8 mouse cellular contexts compared by ENCODE assay signal in the genomic region with DNA sequence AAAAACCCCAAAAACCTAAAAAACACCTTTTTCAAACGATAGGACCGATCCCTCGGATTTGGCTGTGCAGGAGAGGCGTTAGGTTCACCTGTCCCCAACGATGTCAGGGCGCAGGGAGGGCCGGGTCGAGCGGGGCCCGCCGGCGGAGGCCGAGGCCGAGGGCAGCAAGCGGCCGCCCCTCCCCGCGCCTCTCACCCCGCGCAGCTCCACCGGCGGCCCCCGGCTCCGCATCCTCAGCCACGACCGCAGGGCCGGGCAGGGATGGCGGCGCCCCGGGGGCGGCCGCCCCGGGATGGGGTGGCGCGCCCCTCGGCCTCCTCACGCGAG. TPM values are rescaled to one million over a fixed set of nuclear protein-coding genes. Genes with fewer than 3 reads are reported as not detected.
DNase-seq lines count a peak whose midpoint lies in the region; ATAC-seq and TF ChIP-seq lines count a peak whose summit lies in the region.

No protein-coding gene starts in this region.

- ATAC-seq in forebrain, embryonic 14.5 days: peak; percentile 70
- ATAC-seq in liver, embryonic 16.5 days (ENCODE audit: low read depth): peak; percentile 65

- H3K4me3 ChIP-seq in heart, adult 2 months: peak overlapping the region; percentile 56
- peak overlapping the region; percentile 64 to 77 (median 77) for H3K4me3 ChIP-seq in CH12.LX (replicated peaks in 1 of 3; ENCODE audit: low read depth in 2 of 3, low read length in 2 of 3, poor library complexity in 1 of 3)
- H3K4me3 ChIP-seq in forebrain, embryonic 14.5 days (ENCODE audit: low read depth, low read length): peak overlapping the region; percentile 91
- peak overlapping the region; percentile 85 for H3K4me3 ChIP-seq in liver, embryonic 16.5 days (ENCODE audit: low read depth, low read length)

- in situ Hi-C loops in CH12.LX (cut with MboI; ENCODE audit: low pct_ligation_motif_present, low pct_unique_long_range_greater_than_20kb, low sequenced_read_pairs): no loop called here

- no peaks in the 10 kb centered on the region for H3K9me3 ChIP-seq in CH12.LX (replicated peaks; ENCODE audit: low read length)
- H3K9me3 ChIP-seq in forebrain, embryonic 14.5 days (replicated peaks; ENCODE audit: control insufficient read depth, low read length): no peaks in the 10 kb centered on the region
- H3K9me3 ChIP-seq in liver, embryonic 16.5 days (replicated peaks; ENCODE audit: control insufficient read depth, low read length): no peaks in the 10 kb centered on the region

- TF ChIP-seq RAD21 in CH12.LX (IDR thresholded peaks at IDR 0.05; ENCODE audit: low read depth, low read length): no peak

- no peak for TF ChIP-seq CTCF in heart, adult 2 months (IDR thresholded peaks at IDR 0.05)
- no peak for TF ChIP-seq CTCF in CH12.LX (conservative IDR thresholded peaks at IDR 0.05 in 1 of 2, IDR thresholded peaks at IDR 0.05 in 1 of 2; ENCODE audit: low read depth in 2 of 2, low read length in 2 of 2)

- DNase-seq in heart, adult 2 months: no peak
- no peak for DNase-seq in heart, adult 9 months (ENCODE audit: low spot score in 2 of 2)
- no peak for DNase-seq in CH12.LX (ENCODE audit: extremely low read depth)
- DNase-seq in forebrain, embryonic 14.5 days (ENCODE audit: low spot score): no peak
- no peak for DNase-seq in T-cell, adult 2 months (ENCODE audit: low spot score)
- DNase-seq in gastrocnemius, postnatal 25 days: no peak
- no peak for DNase-seq in frontal cortex, postnatal 14 days (ENCODE audit: low spot score in 2 of 2)

- H3K27ac ChIP-seq in heart, adult 2 months: peak overlapping the region; percentile 95
- H3K27ac ChIP-seq in CH12.LX (ENCODE audit: insufficient read depth, low read depth): no peak overlapping the region
- peak overlapping the region; percentile 93; the same call in 1 of the 2 replicates for H3K27ac ChIP-seq in forebrain, embryonic 14.5 days (ENCODE audit: low read depth, low read length)
- peak overlapping the region; percentile 78 for H3K27ac ChIP-seq in liver, embryonic 16.5 days (ENCODE audit: low read length)

- dilution Hi-C loops in CH12.LX (cut with MboI; ENCODE audit: extremely low pct_ligation_motif_present, extremely low pct_unique_long_range_greater_than_20kb, low sequenced_read_pairs): no loop called here

- TF ChIP-seq EP300 in heart, adult 2 months (IDR thresholded peaks at IDR 0.05; ENCODE audit: insufficient read depth, low read depth, low read length): no peak
- TF ChIP-seq EP300 in CH12.LX (IDR thresholded peaks at IDR 0.05; ENCODE audit: low read length): no peak

- no peaks in the 10 kb centered on the region for H3K27me3 ChIP-seq in heart, adult 2 months (ENCODE audit: control insufficient read depth, insufficient read depth, low read length)
- no peaks in the 10 kb centered on the region for H3K27me3 ChIP-seq in CH12.LX (replicated peaks)
- H3K27me3 ChIP-seq in forebrain, embryonic 14.5 days (replicated peaks; ENCODE audit: control insufficient read depth, insufficient read depth, low read length): no peaks in the 10 kb centered on the region
- H3K27me3 ChIP-seq in liver, embryonic 16.5 days (ENCODE audit: control insufficient read depth, insufficient read depth, low read depth, low read length): peaks cover 9% of the 10 kb centered on the region

- H3K9ac ChIP-seq in heart, adult 2 months (ENCODE audit: low read depth, low read length): peak overlapping the region; percentile 86
- peak overlapping the region; percentile 71 for H3K9ac ChIP-seq in CH12.LX (ENCODE audit: insufficient read depth, low read depth)
- H3K9ac ChIP-seq in forebrain, embryonic 14.5 days (ENCODE audit: low read length): peak overlapping the region; percentile 91
- H3K9ac ChIP-seq in liver, embryonic 16.5 days (ENCODE audit: low read depth, low read length): peak overlapping the region; percentile 78

- H3K4me2 ChIP-seq in CH12.LX (ENCODE audit: insufficient read depth, low read depth, poor library complexity, severe bottlenecking): peak overlapping the region; percentile 98
- H3K4me2 ChIP-seq in forebrain, embryonic 14.5 days (ENCODE audit: low read length): peak overlapping the region; percentile 99
- peak overlapping the region; percentile 99 for H3K4me2 ChIP-seq in liver, embryonic 16.5 days (ENCODE audit: low read depth, low read length)

- H3K79me2 ChIP-seq in heart, adult 2 months (replicated peaks; ENCODE audit: control insufficient read depth, insufficient read depth, low read length): peaks cover 2% of the 10 kb centered on the region; the same call in 1 of the 2 replicates
- no peaks in the 10 kb centered on the region for H3K79me2 ChIP-seq in CH12.LX (replicated peaks; ENCODE audit: control insufficient read depth, extremely low read depth, insufficient read depth, poor library complexity, severe bottlenecking)

- intact Hi-C loops in heart, adult 2 months (cut with DNase I): loop anchor here (2.0 to 10.0 kb wide), 2 partner anchors 15 to 319 kb away; a partner anchor contains a TSS

- peaks cover 8% of the 10 kb centered on the region for H3K4me1 ChIP-seq in heart, adult 2 months (ENCODE audit: control insufficient read depth, insufficient read depth, low read length)
- H3K4me1 ChIP-seq in CH12.LX (ENCODE audit: control insufficient read depth in 1 of 2, insufficient read depth in 2 of 2): peaks cover 12 to 38% of the 10 kb centered on the region in 2 experiments
- H3K4me1 ChIP-seq in forebrain, embryonic 14.5 days (ENCODE audit: control insufficient read depth, insufficient read depth, low read length): peaks cover 20% of the 10 kb centered on the region
- H3K4me1 ChIP-seq in liver, embryonic 16.5 days (ENCODE audit: control insufficient read depth, low read depth, low read length): peaks cover 17% of the 10 kb centered on the region

- no peaks in the 10 kb centered on the region for H3K36me3 ChIP-seq in heart, adult 2 months (ENCODE audit: control insufficient read depth, insufficient read depth, low read length)
- peaks cover 4 to 20% of the 10 kb centered on the region in 2 experiments for H3K36me3 ChIP-seq in CH12.LX (replicated peaks in 1 of 2; ENCODE audit: control insufficient read depth in 1 of 2, insufficient read depth in 1 of 2, low read length in 1 of 2)
- peaks cover 18% of the 10 kb centered on the region for H3K36me3 ChIP-seq in forebrain, embryonic 14.5 days (ENCODE audit: control insufficient read depth, insufficient read depth, low read length)
- H3K36me3 ChIP-seq in liver, embryonic 16.5 days (ENCODE audit: control insufficient read depth, insufficient read depth): no peaks in the 10 kb centered on the region

- TF ChIP-seq POLR2A in heart, adult 2 months (IDR thresholded peaks at IDR 0.05; ENCODE audit: insufficient read depth, low read depth, low read length): no peak
- no peak for TF ChIP-seq POLR2A in CH12.LX (IDR thresholded peaks at IDR 0.05; ENCODE audit: low read depth, low read length)

- under 1% methylated on average over 35 of the region's 38 CpGs for WGBS in heart, adult 2 months
- 1% methylated on average over 38 of the region's 38 CpGs for WGBS in forebrain, embryonic 14.5 days
- WGBS in liver, embryonic 16.5 days (ENCODE audit: insufficient replicate concordance): 0% methylated on average over 37 of the region's 38 CpGs

TF ChIP-seq in CH12.LX, 34 proteins besides CTCF, POLR2A, EP300 and RAD21 (continues in another document):
- TF ChIP-seq ELF1 (IDR thresholded peaks at IDR 0.05; ENCODE audit: low read depth, low read length) (no peak), HCFC1 (IDR thresholded peaks at IDR 0.05; ENCODE audit: low read depth, low read length) (no peak), NRF1 (IDR thresholded peaks at IDR 0.05; ENCODE audit: low read depth, low read length) (peak; percentile 52), SIN3A (IDR thresholded peaks at IDR 0.05; ENCODE audit: low read length) (no peak; the same call in 1 of the 2 replicates), MEF2A (IDR thresholded peaks at IDR 0.05; ENCODE audit: borderline replicate concordance, low read depth, low read length) (no peak), ETS1 (conservative IDR thresholded peaks at IDR 0.05; ENCODE audit: low read depth, low read length) (no peak), KAT2A (IDR thresholded peaks at IDR 0.05; ENCODE audit: insufficient replicate concordance, low read length) (no peak)

RNA-seq across cellular contexts. Expression of a gene that starts 0.2 kb away (rescaled TPM):
- total RNA-seq in heart, adult 2 months (2021): 10 to 100 TPM; 20.6 to 21.7 TPM
- polyA plus RNA-seq in heart, adult 2 months (2012; rRNA removed): 13.5 and 14.6 TPM in 2 replicates
- total RNA-seq in CH12.LX (2012; rRNA removed) (15.0 and 16.7 TPM in 2 replicates), CH12.LX (2014; rRNA removed) (7.2 and 7.8 TPM in 2 replicates)
- 7.6 and 8.2 TPM in 2 replicates for polyA plus RNA-seq in CH12.LX (2012; ENCODE audit: insufficient read length, low read depth)
- polyA plus RNA-seq in forebrain, embryonic 14.5 days (2014; fragmentation: Nextera tagmentation; extraction: Ambion mirVana): 12.8 and 13.8 TPM in 2 replicates
- polyA plus RNA-seq in liver, embryonic 16.5 days (2015; fragmentation: Nextera tagmentation; extraction: Ambion mirVana): 1.1 and 1.4 TPM in 2 replicates
- 10 to 100 TPM; 27.7 to 28.1 TPM for total RNA-seq in gastrocnemius, postnatal 25 days (2021)

RNA-seq across cellular contexts. Expression of a gene that starts 15.0 kb away (rescaled TPM):
- total RNA-seq in heart, adult 2 months (2021): under 1 TPM; 0.42 to 0.52 TPM
- 0.18 and 0.20 TPM in 2 replicates for polyA plus RNA-seq in heart, adult 2 months (2012; rRNA removed)
- total RNA-seq in CH12.LX (2012; rRNA removed) (0.76 and 1.2 TPM in 2 replicates), CH12.LX (2014; rRNA removed) (0.93 and 0.97 TPM in 2 replicates)
- 0.90 and 1.0 TPM in 2 replicates for polyA plus RNA-seq in CH12.LX (2012; ENCODE audit: insufficient read length, low read depth)
- polyA plus RNA-seq in forebrain, embryonic 14.5 days (2014; fragmentation: Nextera tagmentation; extraction: Ambion mirVana): 10.8 and 14.5 TPM in 2 replicates
- polyA plus RNA-seq in liver, embryonic 16.5 days (2015; fragmentation: Nextera tagmentation; extraction: Ambion mirVana): 0.58 and 0.68 TPM in 2 replicates
- total RNA-seq in gastrocnemius, postnatal 25 days (2021): under 1 TPM; 0.49 to 0.75 TPM

RNA-seq across cellular contexts. Expression of a gene that starts 20.4 kb away (rescaled TPM):
- total RNA-seq in heart, adult 2 months (2021): not detected
- polyA plus RNA-seq in heart, adult 2 months (2012; rRNA removed): not detected in 2 replicates
- total RNA-seq in CH12.LX (2012; rRNA removed): 0.08 TPM in 1 of 2 replicates, not detected in the other
- not detected in 2 replicates for total RNA-seq in CH12.LX (2014; rRNA removed)
- polyA plus RNA-seq in CH12.LX (2012; ENCODE audit: insufficient read length, low read depth): not detected in 2 replicates
- polyA plus RNA-seq in forebrain, embryonic 14.5 days (2014; fragmentation: Nextera tagmentation; extraction: Ambion mirVana): 69.3 and 73.8 TPM in 2 replicates
- polyA plus RNA-seq in liver, embryonic 16.5 days (2015; fragmentation: Nextera tagmentation; extraction: Ambion mirVana): not detected in 2 replicates
- total RNA-seq in gastrocnemius, postnatal 25 days (2021): not detected

RNA-seq across cellular contexts. Expression of a gene that starts 57.0 kb away (rescaled TPM):
- 1 to 10 TPM; 8.8 to 8.9 TPM for total RNA-seq in heart, adult 2 months (2021)
- 1.6 and 3.7 TPM in 2 replicates for polyA plus RNA-seq in heart, adult 2 months (2012; rRNA removed)
- total RNA-seq in CH12.LX (2012; rRNA removed): 7.8 and 8.2 TPM in 2 replicates
- total RNA-seq in CH12.LX (2014; rRNA removed): 7.2 and 8.1 TPM in 2 replicates
- polyA plus RNA-seq in CH12.LX (2012; ENCODE audit: insufficient read length, low read depth): 6.9 and 7.2 TPM in 2 replicates
- polyA plus RNA-seq in forebrain, embryonic 14.5 days (2014; fragmentation: Nextera tagmentation; extraction: Ambion mirVana): 96.6 and 101 TPM in 2 replicates
- polyA plus RNA-seq in liver, embryonic 16.5 days (2015; fragmentation: Nextera tagmentation; extraction: Ambion mirVana): 4.1 and 4.3 TPM in 2 replicates
- 1 to 10 TPM; 5.0 to 6.2 TPM for total RNA-seq in gastrocnemius, postnatal 25 days (2021)

Comparison
In these comparisons a context has a peak if more than half of its experiments do, and no peak if none do; other contexts are left out.
1. RNA of a gene that starts 20.4 kb away (polyA plus RNA-seq): 69.3 to 73.8 TPM in forebrain, embryonic 14.5 days; not detected in heart, adult 2 months, not detected in CH12.LX and not detected in liver, embryonic 16.5 days; every median in the first group is over 10 times any median in the second.
2. Peak in every context shown above with its lines, with median percentiles within 50 percentile points of each other: H3K4me3 ChIP-seq, H3K9ac ChIP-seq and H3K4me2 ChIP-seq.